Mouse (Mus musculus) embryonic fibroblast, embryonic 13.5 days (primary cell): Measurements from ENCODE around the gene Spc24.

Experiments
- CTCF ChIP-seq: IDR thresholded peaks from 2 replicates; pipeline ENCODE4 v1.5.1; 2011; ENCODE audit warnings: mild to moderate bottlenecking, control low read depth, low read length, moderate library complexity, borderline replicate concordance; ENCODE audit not compliant: insufficient read depth
- POLR2A ChIP-seq: IDR thresholded peaks from 2 replicates; pipeline ENCODE4 v1.6.1; 2011; ENCODE audit warnings: low read depth, mild to moderate bottlenecking, control low read depth, low read length, moderate library complexity

DNA sequence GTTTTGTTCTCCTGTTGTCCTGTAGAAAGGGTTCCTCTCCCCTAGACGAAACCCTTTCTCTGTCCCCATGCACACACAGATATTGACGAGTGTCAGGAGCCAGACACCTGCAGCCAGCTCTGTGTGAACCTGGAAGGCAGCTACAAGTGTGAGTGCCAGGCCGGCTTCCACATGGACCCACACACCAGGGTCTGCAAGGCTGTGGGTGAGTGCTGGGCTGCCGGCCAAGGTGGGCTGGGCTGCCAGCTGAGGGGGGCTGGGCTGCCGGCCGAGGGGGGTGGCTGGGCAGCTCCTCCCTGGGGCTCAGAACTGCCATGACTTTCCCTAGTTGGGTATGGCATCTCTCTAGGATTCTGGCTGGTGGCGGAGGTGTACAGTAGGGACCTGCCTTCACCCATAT is 21.3 kb downstream of the Spc24 start:
- TF ChIP-seq CTCF = no peak
- no peak for TF ChIP-seq POLR2A
